Mouse (Mus musculus): ENCODE measurements around the gene Xrcc4.

DNA sequence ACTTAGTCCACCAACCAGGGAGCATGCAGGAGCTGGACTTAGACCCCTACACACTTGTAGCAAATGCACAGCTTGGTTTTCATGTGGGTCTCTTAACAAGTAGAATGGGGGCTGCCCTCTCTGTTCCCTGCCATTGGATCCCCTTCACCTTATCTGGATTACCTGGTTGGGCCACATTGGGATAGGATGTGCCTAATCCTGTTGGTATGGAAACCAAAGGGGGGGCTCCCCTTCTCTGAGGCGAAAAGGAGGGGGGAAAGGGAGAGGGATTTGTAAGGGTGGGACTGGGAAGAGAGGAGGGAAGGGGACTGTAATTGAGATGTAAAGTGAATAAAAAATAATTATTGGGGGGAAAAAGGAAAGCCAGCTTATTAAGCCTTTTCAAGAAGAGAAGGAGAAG lies 311.6 kb downstream of the Xrcc4 start:
- TF ChIP-seq CTCF (IDR thresholded peaks at IDR 0.05; ENCODE audit: extremely low read depth, insufficient read length, insufficient replicate concordance, low read depth, low read length): no peak
- no peak for TF ChIP-seq POLR2A (IDR thresholded peaks at IDR 0.05; ENCODE audit: low read depth, low read length)

Measured in small intestine, adult 2 months (tissue).